Mouse (Mus musculus): ENCODE results near the gene Cdk12.
"Not testable (repeated sequence)": the region's sequence is repeated elsewhere in the genome, so short reads cannot be mapped to it uniquely, and the experiment has no call there.

Cdk12 gene

GRCm38 (mm10) chr11:98202641-98203350 is at the start of gene Cdk12:
Cdk12 (plus strand) TSS chr11:98203059.
- DNase-seq = peak; percentile 99

- DNase-seq = no peak
These were observed 47.8 kb upstream of the Cdk12 start for GRCm38 (mm10) chr11:98155094-98155493.

DNA sequence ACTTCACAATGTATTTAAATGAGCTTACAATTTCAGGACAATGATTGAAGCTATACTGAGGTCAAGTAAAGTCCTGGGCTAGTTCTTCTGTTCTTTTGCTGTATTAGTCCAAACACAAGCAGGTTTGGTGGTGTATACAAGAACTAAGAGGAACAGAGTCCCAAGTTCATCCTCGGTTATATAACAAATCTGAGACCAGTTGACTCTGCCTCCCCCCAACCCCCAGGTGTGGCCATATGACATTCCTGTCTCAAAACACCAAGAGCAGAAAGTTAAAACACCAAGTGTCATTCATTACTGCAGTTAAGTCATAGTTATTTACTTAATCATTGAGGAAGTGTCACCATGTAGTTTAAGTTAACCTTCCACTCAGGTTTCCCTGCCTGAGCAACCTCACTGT is 34.5 kb upstream of the Cdk12 start:
- DNase-seq = no peak

GRCm38 (mm10) chr11:98182149-98182548 is 20.7 kb upstream of the Cdk12 start:
- DNase-seq = not testable (repeated sequence)

- DNase-seq = no peak
These were observed 15.0 kb upstream of the Cdk12 start for GRCm38 (mm10) chr11:98187640-98188395.

DNA sequence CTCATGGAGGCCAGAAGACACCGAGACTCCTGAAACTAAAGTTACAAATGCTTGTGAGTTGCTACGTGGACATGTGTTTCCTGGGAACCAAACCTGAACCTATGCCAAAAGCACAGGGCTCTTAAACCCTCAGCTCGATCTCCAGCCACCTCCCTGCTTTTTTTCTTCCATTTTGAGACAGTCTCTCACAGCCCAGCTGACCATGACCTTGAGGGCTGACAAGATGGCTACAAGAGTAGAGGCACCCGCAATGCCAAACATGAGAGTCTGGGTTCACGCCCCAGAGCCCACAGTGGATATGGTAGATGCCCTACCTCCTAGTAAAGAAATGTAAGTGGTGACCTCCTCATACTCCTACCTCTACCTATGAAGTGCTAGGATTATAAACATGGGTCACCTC is 12.0 kb upstream of the Cdk12 start:
- no peak for DNase-seq

DNA sequence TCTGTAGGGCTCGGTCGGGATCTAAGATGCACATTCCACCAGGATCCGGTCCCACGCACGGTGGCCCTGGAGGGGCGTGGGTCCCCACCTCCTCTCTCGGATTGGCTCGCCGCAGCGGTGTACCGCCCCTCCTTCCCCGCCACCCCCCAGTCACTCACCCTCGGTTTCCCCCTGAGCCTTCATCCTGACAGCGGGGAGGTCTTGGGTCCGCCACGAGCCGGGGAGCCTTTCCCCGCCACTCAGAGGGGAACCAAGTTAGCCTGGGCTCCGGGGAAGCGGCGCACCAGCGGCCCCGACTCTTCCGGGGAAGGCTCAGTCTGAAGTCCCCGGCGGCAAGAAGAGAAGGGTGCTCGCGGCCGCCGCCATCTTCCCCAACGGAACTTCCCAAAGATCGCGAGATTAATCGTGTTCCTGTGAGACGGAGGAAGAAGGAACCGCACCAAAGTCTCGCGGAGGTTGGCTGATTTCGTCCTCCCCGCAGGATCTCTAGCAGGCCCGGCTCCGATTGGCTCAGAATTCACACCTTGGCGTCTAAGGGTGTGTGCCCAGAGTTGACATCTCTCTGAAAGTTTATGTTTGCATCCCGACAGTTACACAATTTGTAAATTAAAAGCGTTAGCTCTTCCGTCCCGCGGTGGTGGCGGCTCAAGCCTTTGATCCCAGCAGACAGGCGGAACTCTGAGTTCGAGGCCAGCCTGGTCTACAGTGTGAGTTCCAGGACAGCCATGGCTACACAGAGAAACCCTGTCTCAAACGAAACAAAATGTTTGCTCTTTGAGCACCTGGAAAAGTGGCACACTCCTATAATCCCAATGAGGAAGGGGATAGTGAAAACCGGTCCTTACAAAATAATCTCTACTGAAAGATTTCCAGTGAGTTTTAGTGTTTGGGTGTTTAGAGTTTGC is 9.7 kb upstream of the Cdk12 start, which contains the start of gene Med1:
Gene Med1 (minus strand): TSS at position 393 of the 905 bp plus-strand sequence.
- DNase-seq = peak; percentile 91 to 93

- peak; percentile 43 to 46 for DNase-seq
These were observed 843 bp upstream of the Cdk12 start for GRCm38 (mm10) chr11:98201791-98202640.

DNA sequence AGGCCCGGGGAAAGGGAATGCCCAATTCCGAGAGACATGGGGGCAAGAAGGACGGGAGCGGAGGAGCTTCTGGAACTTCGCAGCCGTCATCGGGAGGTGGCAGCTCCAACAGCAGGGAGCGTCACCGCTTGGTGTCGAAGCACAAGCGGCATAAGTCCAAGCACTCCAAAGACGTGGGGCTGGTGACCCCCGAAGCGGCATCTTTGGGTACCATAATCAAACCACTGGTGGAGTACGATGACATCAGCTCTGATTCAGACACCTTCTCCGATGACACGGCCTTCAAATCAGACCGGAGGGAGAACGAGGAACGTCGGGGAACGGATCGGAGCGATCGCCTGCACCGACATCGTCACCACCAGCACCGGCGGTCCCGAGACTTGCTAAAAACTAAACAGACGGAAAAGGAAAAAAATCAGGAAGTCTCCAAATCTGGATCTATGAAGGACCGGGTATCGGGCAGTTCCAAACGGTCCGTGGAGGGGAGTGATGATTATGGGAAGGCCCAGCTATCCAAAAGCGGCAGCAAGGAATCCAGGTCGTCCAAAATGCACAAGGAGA is 572 bp downstream of the Cdk12 start:
- DNase-seq = peak in 1 of 2 experiments; percentile 50

DNA sequence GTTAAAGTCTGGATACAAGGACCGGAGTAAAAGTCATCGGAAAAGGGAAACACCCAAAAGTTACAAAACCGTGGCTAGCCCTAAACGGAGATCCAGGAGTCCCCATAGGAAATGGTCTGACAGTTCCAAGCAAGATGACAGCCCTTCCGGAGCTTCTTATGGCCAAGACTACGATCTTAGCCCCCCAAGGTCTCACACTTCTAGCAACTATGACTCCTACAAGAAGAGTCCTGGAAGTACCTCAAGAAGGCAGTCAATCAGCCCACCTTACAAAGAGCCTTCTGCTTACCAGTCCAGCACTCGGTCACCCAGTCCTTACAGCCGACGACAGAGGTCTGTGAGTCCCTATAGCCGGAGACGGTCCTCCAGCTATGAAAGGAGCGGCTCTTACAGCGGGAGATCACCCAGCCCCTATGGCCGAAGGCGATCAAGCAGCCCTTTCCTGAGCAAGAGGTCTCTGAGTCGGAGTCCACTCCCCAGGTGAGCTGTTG is 1.1 kb downstream of the Cdk12 start:
- DNase-seq = peak; percentile 15 to 21

DNA sequence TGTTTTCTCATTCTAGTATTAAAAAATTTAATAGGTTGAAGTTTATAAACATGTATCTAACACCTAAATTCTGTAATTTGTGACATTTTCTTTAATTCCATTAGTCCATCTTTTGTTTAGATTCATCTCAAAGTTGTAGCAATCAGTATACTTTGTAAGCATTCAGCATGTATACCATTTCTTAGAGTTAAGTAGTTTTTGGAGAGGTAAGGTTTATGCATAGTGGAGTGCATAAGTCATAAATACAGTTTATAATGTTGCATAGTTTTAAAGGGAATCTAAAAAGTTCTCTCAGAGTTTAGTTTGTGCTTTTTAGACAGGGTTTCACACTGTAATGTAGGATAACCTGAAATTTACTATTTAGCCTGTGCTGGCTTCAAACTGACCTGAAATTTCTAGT is 2.6 kb downstream of the Cdk12 start:
- no peak for DNase-seq

- DNase-seq = not testable (repeated sequence)
These were observed 3.4 kb downstream of the Cdk12 start for GRCm38 (mm10) chr11:98206281-98206680.

GRCm38 (mm10) chr11:98209661-98210060 is 6.8 kb downstream of the Cdk12 start:
- not testable (repeated sequence) for DNase-seq

GRCm38 (mm10) chr11:98213311-98213710 is 10.5 kb downstream of the Cdk12 start:
- no peak for DNase-seq

DNA sequence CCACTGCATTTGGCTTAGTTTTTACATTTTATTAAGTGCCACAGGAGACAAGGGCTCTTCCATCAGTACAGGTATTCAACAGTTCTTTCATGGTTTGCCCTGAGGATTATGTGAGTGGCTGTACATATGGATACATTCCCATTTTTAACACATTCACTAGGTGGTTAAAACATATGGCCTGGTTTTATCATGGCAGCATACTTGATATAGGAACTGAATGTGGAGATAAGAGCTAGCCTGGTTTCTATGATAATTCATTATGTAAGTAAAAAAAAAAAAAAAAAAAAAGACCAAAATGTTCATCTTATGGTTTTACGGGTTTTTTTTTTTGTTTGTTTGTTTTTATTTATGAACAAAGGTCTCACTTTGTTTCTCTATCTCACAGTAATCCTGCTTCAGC is 23.5 kb downstream of the Cdk12 start:
- no peak for DNase-seq

DNA sequence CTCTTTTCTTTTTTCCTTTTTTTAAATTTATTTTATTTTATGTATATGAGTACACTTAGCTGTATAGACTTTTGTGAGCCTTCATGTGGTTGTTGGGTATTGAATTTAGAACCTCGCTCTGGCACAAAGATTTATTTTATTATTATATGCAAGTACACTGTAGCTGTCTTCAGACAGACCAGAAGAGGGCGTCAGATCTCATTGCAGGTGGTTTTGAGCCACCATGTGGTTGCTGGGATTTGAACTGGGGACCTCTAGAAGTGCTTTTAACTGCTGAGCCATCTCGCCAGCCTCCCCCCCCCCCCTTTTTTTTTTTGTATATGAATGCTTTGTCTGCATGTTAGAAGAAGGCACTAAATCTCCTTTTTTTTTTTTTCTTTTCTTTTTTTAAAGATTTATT is 35.6 kb downstream of the Cdk12 start:
- no peak for DNase-seq

DNA sequence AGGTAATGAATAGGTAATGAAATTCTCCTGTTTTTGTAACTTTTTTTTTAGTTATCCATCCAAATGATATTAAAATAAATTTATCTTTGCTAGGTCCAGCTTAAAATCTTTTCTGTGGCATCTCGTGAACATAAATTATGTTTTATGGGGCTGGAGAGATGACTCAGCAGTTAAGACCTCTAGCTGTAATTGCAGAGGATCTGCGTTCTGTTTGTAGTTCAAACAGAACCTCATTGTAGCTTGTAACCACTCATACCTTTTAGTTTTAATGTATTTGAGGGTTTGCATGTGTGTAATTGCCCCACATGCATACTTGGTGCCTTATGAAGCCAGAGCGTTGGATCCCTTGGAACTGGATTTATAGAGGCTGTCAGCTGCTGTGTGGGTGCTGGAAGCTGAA is 36.1 kb downstream of the Cdk12 start:
- no peak for DNase-seq

- DNase-seq = not testable (repeated sequence)
These were observed 40.1 kb downstream of the Cdk12 start for GRCm38 (mm10) chr11:98242910-98243309.

DNA sequence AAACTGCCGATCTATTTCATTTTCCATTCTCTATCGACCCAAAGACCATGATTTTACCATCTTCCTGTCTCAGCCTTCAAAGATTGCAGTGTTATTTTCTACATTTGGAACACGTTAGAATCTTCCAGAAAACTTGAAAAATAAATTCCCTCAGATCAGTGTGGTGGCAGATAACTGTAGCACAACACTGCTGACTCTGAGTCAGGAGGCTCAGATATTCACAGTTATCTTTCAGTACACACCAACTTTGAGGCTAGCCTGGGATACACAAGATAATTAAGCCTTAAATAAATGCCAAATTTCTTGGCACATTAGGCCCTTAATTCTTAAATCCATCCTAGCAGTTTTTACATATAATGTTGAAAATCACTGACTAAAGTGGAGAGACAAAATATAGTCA is 41.6 kb downstream of the Cdk12 start:
- no peak for DNase-seq

GRCm38 (mm10) chr11:98247325-98247724 is 44.5 kb downstream of the Cdk12 start:
- peak; percentile 18 to 24 for DNase-seq

GRCm38 (mm10) chr11:98253807-98254206 is 50.9 kb downstream of the Cdk12 start:
- DNase-seq = no peak

Data from cerebellum, postnatal 14 days (tissue).